Mouse (Mus musculus): Measurements from ENCODE around the gene Esrrg.

GRCm38 (mm10) chr1:187669746-187670145 is 61.2 kb downstream of the Esrrg start:
- TF ChIP-seq RCOR1 (conservative IDR thresholded peaks at IDR 0.05; ENCODE audit: low read depth, low read length) (no peak), MAFK (IDR thresholded peaks at IDR 0.05; ENCODE audit: insufficient replicate concordance, low read length) (no peak), RAD21 (IDR thresholded peaks at IDR 0.05; ENCODE audit: low read depth, low read length) (no peak), JUND (conservative IDR thresholded peaks at IDR 0.05; ENCODE audit: low read depth, low read length) (no peak), CTCF (conservative IDR thresholded peaks at IDR 0.05 in 1 of 2, IDR thresholded peaks at IDR 0.05 in 1 of 2; ENCODE audit: low read depth in 2 of 2, low read length in 2 of 2) (no peak), SMC3 (IDR thresholded peaks at IDR 0.05; ENCODE audit: low read depth, low read length) (no peak), POLR2A (IDR thresholded peaks at IDR 0.05; ENCODE audit: low read depth, low read length) (no peak), HCFC1 (IDR thresholded peaks at IDR 0.05; ENCODE audit: low read depth, low read length) (no peak), NELFE (IDR thresholded peaks at IDR 0.05; ENCODE audit: low read depth, low read length) (no peak)
